Mouse (Mus musculus): ENCODE measurements at regions not wholly inside any gene's neighbourhood (a gene's known extent, or its start where the extent isn't known, plus 50 kb on each side); places are given as distances from the start of the nearest gene placed in this dataset.

DNA sequence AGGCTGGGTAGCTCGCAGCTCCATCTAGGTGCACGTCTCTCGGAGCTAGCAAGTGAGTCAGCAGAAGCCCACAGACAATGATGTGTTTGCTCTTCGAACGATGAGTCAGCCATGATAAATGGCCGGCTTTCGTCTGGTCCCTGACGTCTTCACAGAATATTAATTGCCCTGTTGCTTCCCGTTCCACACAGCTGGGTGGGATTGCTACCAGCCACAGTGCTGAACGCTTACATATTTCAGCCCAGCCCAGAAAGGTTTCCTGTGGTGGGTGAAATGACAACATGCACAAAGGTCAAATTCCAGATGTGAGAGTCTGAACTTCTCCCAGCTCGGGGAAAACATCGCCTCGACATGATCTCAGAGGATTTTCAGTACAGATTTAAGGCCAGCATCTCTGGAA lies 202.1 kb upstream of the Pgrmc2 start:
- no peak for TF ChIP-seq CTCF (conservative IDR thresholded peaks at IDR 0.05 in 1 of 2, IDR thresholded peaks at IDR 0.05 in 1 of 2; ENCODE audit: low read depth in 2 of 2, low read length in 2 of 2)
- TF ChIP-seq RCOR1 (conservative IDR thresholded peaks at IDR 0.05; ENCODE audit: low read depth, low read length), result no peak
- no peak for TF ChIP-seq SMC3 (IDR thresholded peaks at IDR 0.05; ENCODE audit: low read depth, low read length)
- TF ChIP-seq MAFK (IDR thresholded peaks at IDR 0.05; ENCODE audit: insufficient replicate concordance, low read length), result no peak
- no peak for TF ChIP-seq USF1 (IDR thresholded peaks at IDR 0.05; ENCODE audit: low read depth, low read length)
- no peak for TF ChIP-seq TCF12 (IDR thresholded peaks at IDR 0.05; ENCODE audit: low read depth, low read length)
- TF ChIP-seq POLR2A (IDR thresholded peaks at IDR 0.05; ENCODE audit: low read depth, low read length), result no peak
- TF ChIP-seq EP300 (IDR thresholded peaks at IDR 0.05; ENCODE audit: low read length), result no peak
- no peak for TF ChIP-seq UBTF (IDR thresholded peaks at IDR 0.05; ENCODE audit: low read depth, low read length)
- no peak for TF ChIP-seq JUND (conservative IDR thresholded peaks at IDR 0.05; ENCODE audit: low read depth, low read length)
- TF ChIP-seq NELFE (IDR thresholded peaks at IDR 0.05; ENCODE audit: low read depth, low read length), result no peak
- TF ChIP-seq CHD2 (IDR thresholded peaks at IDR 0.05; ENCODE audit: low read length), result no peak
- TF ChIP-seq ETS1 (conservative IDR thresholded peaks at IDR 0.05; ENCODE audit: low read depth, low read length), result no peak

Measured in CH12.LX (cell line).